Comparison of ENCODE assay signal across 16 mouse cellular contexts in genomic region chr4:120216883-120217282, GRCm38 (mm10). TPM values are rescaled to one million over a fixed set of nuclear protein-coding genes. Genes with fewer than 3 reads are reported as not detected.
"Had no signal": no experiment of that assay in that cellular context is flagged by ENCODE, and none has a peak within 500 bp of the region (broad histone marks: within the 10 kb centered on the region; RNA-seq: fewer than 3 reads in every experiment).

No protein-coding gene starts in this region.

- H3K9ac ChIP-seq: lung, embryonic 14.5 days; midbrain, embryonic 13.5 days; neural tube, embryonic 12.5 days had no signal

- H3K4me3 ChIP-seq: midbrain, embryonic 13.5 days; neural tube, embryonic 12.5 days had no signal

- H3K27ac ChIP-seq: midbrain, embryonic 13.5 days; neural tube, embryonic 12.5 days had no signal

- H3K4me2 ChIP-seq: lung, embryonic 14.5 days; neural tube, embryonic 12.5 days had no signal

- H3K9me3 ChIP-seq: midbrain, embryonic 13.5 days; neural tube, embryonic 12.5 days had no signal

- H3K27me3 ChIP-seq: neural tube, embryonic 12.5 days had no signal

- DNase-seq: lung, adult 18-20 months; lung, embryonic 14.5 days; lung, postnatal 10 days; lung, postnatal 4 days; right cerebral cortex, postnatal 14 days; thymus, adult 18-20 months; thymus, postnatal 14 days; thymus, postnatal 36 days had no signal

- H3K36me3 ChIP-seq: midbrain, embryonic 13.5 days; neural tube, embryonic 12.5 days had no signal

RNA-seq across cellular contexts. Expression of gene Edn2, which starts 55.9 kb away (rescaled TPM):
- total RNA-seq: megakaryocyte, adult 5-6 weeks; megakaryocyte-erythroid progenitor cell, adult 5-6 weeks; neutrophil, adult 5-6 weeks had no signal
- polyA plus RNA-seq: midbrain, embryonic 11.5 days; midbrain, embryonic 13.5 days; midbrain, embryonic 16.5 days; neural tube, embryonic 12.5 days; spleen, adult 2 months had no signal
